Mouse (Mus musculus) forebrain, embryonic 15.5 days (tissue): ENCODE data around the gene Ppp1r14d. TPM values are rescaled to one million over a fixed set of nuclear protein-coding genes. Genes with fewer than 3 reads are reported as not detected.

Experiments used
- ATAC-seq: fragments of 200-750 bp; cut with Nextera tagmentation; replicated peaks from 2 replicates; pipeline ENCODE4 v1.8.0; 2017; ENCODE audit warnings: mild to moderate bottlenecking, moderate TSS enrichment, moderate library complexity
- H3K27ac ChIP-seq: fragments of 300-500 bp; sonication (generic); replicated peaks from 2 replicates; pipeline ENCODE4 v1.5.1; 2015; ENCODE audit warnings: mild to moderate bottlenecking, inconsistent platforms
- H3K27me3 ChIP-seq: fragments of 300-500 bp; sonication (generic); 2 replicates; pipeline ENCODE4 v1.6.1; 2015; ENCODE audit warnings: inconsistent platforms
- H3K36me3 ChIP-seq: fragments of 300-500 bp; sonication (generic); 2 replicates; pipeline ENCODE4 v1.6.1; 2015; ENCODE audit warnings: mild to moderate bottlenecking, inconsistent platforms
- H3K4me1 ChIP-seq: fragments of 300-500 bp; sonication (generic); 2 replicates; pipeline ENCODE4 v1.6.1; 2015; ENCODE audit warnings: inconsistent platforms
- H3K4me2 ChIP-seq: fragments of 300-500 bp; sonication (generic); replicated peaks from 2 replicates; pipeline ENCODE4 v1.6.1; 2015; ENCODE audit warnings: mild to moderate bottlenecking, inconsistent platforms
- H3K4me3 ChIP-seq: fragments of 300-500 bp; sonication (generic); 2 replicates; pipeline ENCODE4 v1.5.1; 2015; ENCODE audit warnings: mild to moderate bottlenecking, inconsistent platforms
- H3K9ac ChIP-seq: fragments of 300-500 bp; sonication (generic); replicated peaks from 2 replicates; pipeline ENCODE4 v1.6.1; 2015; ENCODE audit warnings: mild to moderate bottlenecking, inconsistent platforms
- H3K9me3 ChIP-seq: fragments of 300-500 bp; sonication (generic); 2 replicates; pipeline ENCODE4 v1.6.1; 2016; ENCODE audit warnings: inconsistent platforms
- WGBS: fragments of 180-500 bp; shearing (Covaris S2); methylation state at CpG from one replicate; pipeline ENCODE4 v1.1.7; 2015; ENCODE audit warnings: mixed read lengths; 5-methylcytosine and 5-hydroxymethylcytosine counted together
- polyA plus RNA-seq: library from polyadenylated mRNA; unstranded; fragments of >200 nt; fragmentation: Nextera tagmentation; extraction: Ambion mirVana; gene quantifications from 2 replicates; pipeline ENCODE4 v1.2.1, GENCODE M21; 2015

The Ppp1r14d gene
- polyA plus RNA-seq: not detected in 2 replicates

DNA sequence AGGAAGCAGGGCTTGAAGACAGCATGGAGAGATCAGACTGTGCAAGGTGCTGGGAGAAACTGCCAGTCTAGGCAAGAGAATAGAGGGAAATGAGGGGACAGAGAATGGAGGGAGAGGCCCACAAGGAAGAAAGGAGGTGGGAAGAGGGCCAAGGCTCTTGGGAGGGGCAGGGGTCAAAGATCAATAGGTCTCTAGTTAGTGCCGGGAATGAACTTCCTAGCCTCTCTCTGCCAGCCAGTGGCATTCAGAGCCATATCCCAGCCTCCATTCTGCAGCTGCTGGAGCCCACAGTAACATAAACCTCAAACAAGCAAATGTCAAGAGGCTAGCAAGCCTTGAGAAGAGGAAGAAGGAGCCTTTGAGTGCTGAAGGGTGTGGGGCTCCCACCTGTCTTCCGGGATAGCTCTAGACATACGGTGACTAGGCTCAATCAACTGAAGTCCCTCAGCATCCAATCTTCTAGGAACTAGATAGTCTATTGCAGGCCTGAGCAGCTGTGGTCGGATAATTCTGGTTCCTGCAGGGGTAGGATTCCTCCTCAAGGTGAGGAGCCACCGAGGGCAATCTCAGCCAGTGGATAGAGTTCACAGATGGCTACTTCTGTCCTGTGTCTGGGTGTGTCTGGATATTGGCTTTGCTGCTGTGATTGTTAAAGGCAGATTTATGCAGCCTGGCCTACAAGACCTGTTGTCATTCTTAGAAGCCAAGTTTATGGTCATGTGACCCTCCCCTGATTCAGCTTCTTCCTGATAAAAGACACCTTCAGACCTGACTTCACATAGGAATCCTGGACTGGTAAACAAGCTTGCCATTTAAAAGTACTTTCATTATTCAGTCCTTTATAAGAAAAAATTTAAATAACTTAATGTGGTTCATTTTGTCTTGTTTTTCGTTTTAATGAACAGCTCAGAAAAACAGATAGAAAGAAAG, at the start of gene Ppp1r14d:
Ppp1r14d (minus strand) TSS at position 132 of the 930 bp plus-strand sequence.
- H3K9me3 ChIP-seq: no peaks in the 10 kb centered on the region
- no peak within 1 kb of the TSS for H3K27ac ChIP-seq
- H3K36me3 ChIP-seq: no peaks in the 10 kb centered on the region
- no peak for ATAC-seq
- no peaks in the 10 kb centered on the region for H3K4me1 ChIP-seq
- H3K4me3 ChIP-seq: no peak within 1 kb of the TSS
- no peak within 1 kb of the TSS for H3K4me2 ChIP-seq
- 71% methylated on average over 6 of the region's 6 CpGs for WGBS
- H3K27me3 ChIP-seq: peaks cover 5% of the 10 kb centered on the region; the same call in 1 of the 2 replicates
- no peak within 1 kb of the TSS for H3K9ac ChIP-seq

DNA sequence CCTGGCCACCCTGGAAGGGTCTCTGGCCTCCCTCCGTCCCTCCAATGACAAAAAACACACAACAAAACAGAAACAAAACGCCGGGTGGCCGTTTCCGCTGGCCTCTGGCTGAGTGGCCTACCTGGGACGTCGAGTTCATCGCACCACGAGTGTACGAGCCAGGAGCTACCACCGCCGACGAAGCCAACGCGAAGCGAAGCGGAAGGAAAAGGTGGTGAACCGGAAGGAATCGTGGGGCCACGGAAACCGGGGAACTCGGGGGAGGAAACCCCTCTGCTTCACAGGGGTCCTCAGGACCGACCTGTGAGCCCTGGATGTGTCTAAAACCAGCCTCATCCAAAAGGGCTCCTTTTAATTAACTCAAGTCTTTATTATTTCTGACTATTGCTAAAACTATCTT, 48.1 kb upstream of the Ppp1r14d start:
- Histone ChIP-seq H3K4me2 (no peak overlapping the region), H3K36me3 (no peaks in the 10 kb centered on the region), H3K4me3 (no peak overlapping the region), H3K4me1 (no peaks in the 10 kb centered on the region), H3K27ac (no peak overlapping the region), H3K9ac (no peak overlapping the region), H3K27me3 (0 out of 2 replicates have a peak, but pooled peaks cover 2% of the 10 kb centered on the region), H3K9me3 (no peaks in the 10 kb centered on the region)
- 88% methylated on average over 23 of the region's 23 CpGs for WGBS
- ATAC-seq: no peak

DNA sequence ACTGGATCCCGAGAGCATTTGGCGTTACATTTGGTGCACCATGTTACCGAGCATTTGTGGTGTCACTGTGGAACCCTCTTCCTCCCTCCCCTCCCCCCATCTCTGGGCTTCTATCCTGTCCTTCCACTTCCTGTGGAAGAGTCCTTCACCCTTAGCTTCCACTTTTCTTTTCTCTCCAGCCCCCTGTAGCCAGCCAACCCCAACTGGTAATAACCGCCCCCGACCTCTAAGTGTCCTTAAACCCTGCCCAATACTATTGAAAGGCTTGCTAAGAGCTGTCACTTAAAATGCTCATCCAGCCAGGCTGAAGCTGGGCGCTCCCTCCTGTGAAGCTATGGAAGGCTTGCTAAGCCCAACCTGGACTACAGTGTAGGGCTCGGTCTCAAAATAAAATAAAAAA, 47.2 kb upstream of the Ppp1r14d start:
- ATAC-seq: no peak
- WGBS: 83% methylated on average over 7 of the region's 7 CpGs
- H3K27me3 ChIP-seq: 0 out of 2 replicates have a peak, but pooled peaks cover 4% of the 10 kb centered on the region
- H3K4me2 ChIP-seq: no peak overlapping the region
- no peaks in the 10 kb centered on the region for H3K36me3 ChIP-seq
- H3K27ac ChIP-seq: no peak overlapping the region
- no peak overlapping the region for H3K9ac ChIP-seq
- H3K4me3 ChIP-seq: no peak overlapping the region
- H3K9me3 ChIP-seq: no peaks in the 10 kb centered on the region
- H3K4me1 ChIP-seq: no peaks in the 10 kb centered on the region

DNA sequence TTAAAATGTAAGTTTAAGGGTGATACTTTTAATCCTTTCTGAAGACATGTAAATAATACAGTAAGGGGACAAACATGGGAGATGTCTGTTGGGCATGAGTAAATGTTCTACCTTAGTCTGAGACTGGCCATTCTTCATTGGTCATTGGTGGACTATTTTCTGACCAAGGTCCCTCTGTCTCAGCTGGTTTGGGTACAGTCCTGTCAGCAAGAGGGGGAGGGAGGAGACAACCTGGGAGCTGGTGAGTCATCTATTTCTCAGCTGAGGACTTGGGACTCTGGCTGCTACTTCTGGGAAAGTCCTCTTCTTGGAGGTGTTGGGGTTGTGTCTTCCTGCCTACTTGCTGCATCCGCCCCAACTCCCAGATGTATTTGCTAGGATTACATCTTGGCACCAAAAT, 44.4 kb upstream of the Ppp1r14d start:
- Histone ChIP-seq H3K27me3 (0 out of 2 replicates have a peak, but pooled peaks cover 4% of the 10 kb centered on the region), H3K4me2 (no peak overlapping the region), H3K4me3 (no peak overlapping the region), H3K27ac (no peak overlapping the region), H3K9me3 (no peaks in the 10 kb centered on the region), H3K36me3 (no peaks in the 10 kb centered on the region), H3K4me1 (peaks cover 13% of the 10 kb centered on the region), H3K9ac (no peak overlapping the region)
- 91% methylated on average over 1 of the region's 1 CpGs for WGBS
- no peak for ATAC-seq

DNA sequence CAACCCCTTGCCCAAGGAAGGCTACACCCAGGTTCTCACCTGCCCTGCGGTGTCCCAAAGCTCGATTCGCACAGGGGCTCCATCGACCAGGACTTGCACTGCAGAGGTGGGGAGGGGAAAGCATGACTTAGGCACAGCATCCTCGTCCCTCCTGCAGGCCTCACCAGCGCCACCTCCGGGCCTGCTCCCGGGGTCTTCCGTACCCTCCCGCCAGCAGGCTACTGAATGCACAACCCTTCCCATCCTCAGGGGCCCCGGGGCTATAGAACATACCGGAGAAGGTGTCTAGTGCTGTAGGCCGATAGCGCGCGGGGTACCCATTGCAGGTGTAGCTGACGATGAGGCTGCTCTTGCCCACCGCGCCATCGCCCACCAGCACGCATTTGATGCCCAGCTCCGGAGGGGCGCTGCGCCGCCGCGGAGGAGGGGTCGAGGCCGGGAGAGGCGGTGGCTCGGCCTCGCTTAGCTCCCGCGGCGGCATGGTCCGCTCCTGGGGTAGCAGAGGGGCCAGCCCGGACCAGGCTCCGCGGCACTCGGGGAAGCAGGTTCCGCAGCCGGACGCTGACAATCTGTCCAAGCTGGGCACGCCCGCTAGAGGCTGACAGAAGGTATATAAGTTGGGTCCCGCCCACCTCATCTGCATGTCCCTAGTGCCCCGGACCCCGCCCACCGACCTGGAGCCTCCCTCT, 41.1 kb upstream of the Ppp1r14d start, which contains the start of gene Rhov:
Rhov (minus strand) TSS at position 630 of the 689 bp plus-strand sequence.
- no peaks in the 10 kb centered on the region for H3K36me3 ChIP-seq
- peak within 1 kb of the TSS; percentile 91 for H3K4me3 ChIP-seq
- under 1% methylated on average over 43 of the region's 49 CpGs for WGBS
- no peaks in the 10 kb centered on the region for H3K9me3 ChIP-seq
- peak within 1 kb of the TSS; percentile 65 for H3K9ac ChIP-seq
- peak; percentile 86 for ATAC-seq
- H3K27ac ChIP-seq: peak within 1 kb of the TSS; percentile 79
- peak within 1 kb of the TSS; percentile 84 for H3K4me2 ChIP-seq
- peaks cover 13% of the 10 kb centered on the region for H3K4me1 ChIP-seq
- H3K27me3 ChIP-seq: 0 out of 2 replicates have a peak, but pooled peaks cover 4% of the 10 kb centered on the region

DNA sequence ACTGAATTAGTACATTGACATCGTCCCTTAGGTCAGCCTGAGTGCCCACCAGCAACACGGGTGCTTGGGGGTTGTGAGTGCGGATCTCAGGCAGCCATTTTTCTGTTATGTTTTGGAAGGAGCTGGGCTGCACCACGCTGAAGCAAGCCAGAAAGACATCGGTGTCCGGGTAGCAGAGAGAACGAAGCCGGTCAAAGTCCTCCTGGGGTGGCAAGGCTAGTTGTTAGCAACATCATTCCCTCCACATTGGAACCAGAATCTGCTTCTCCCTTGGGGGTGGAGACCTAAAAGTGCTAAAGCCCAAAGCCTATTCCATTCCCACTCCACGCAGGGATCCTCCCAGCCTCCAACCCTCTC, 40.6 kb upstream of the Ppp1r14d start:
- peak overlapping the region; percentile 84 for H3K4me2 ChIP-seq
- H3K9me3 ChIP-seq: no peaks in the 10 kb centered on the region
- ATAC-seq: no peak
- 53% methylated on average over 9 of the region's 9 CpGs for WGBS
- peak overlapping the region; percentile 79 for H3K27ac ChIP-seq
- peak overlapping the region; percentile 91 for H3K4me3 ChIP-seq
- no peaks in the 10 kb centered on the region for H3K36me3 ChIP-seq
- H3K4me1 ChIP-seq: peaks cover 13% of the 10 kb centered on the region
- H3K9ac ChIP-seq: peak overlapping the region; percentile 65
- 0 out of 2 replicates have a peak, but pooled peaks cover 4% of the 10 kb centered on the region for H3K27me3 ChIP-seq

DNA sequence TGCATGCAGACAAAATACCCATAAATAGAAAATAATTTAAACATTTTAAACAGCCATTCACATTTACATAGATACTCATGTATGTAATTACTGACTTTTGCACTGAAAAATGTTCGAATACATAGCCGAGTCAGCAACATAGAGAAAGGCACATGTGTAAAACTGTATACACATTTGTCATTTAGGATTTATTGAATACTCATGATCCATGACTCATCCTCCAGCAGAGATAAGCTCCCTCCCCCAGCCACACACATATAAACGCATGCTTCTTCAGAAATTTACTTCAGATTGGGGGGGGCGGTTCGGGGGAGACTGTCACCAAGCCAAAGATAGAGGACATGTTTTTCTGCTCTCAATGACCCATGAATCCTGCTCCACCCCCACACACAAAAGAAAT, 34.1 kb upstream of the Ppp1r14d start:
- H3K4me2 ChIP-seq: no peak overlapping the region
- no peak overlapping the region for H3K4me3 ChIP-seq
- H3K9me3 ChIP-seq: no peaks in the 10 kb centered on the region
- no peaks in the 10 kb centered on the region for H3K36me3 ChIP-seq
- peaks cover 5% of the 10 kb centered on the region; the same call in 1 of the 2 replicates for H3K4me1 ChIP-seq
- no peak overlapping the region for H3K27ac ChIP-seq
- WGBS: 79% methylated on average over 5 of the region's 5 CpGs
- no peak for ATAC-seq
- no peak overlapping the region for H3K9ac ChIP-seq
- H3K27me3 ChIP-seq: no peaks in the 10 kb centered on the region

DNA sequence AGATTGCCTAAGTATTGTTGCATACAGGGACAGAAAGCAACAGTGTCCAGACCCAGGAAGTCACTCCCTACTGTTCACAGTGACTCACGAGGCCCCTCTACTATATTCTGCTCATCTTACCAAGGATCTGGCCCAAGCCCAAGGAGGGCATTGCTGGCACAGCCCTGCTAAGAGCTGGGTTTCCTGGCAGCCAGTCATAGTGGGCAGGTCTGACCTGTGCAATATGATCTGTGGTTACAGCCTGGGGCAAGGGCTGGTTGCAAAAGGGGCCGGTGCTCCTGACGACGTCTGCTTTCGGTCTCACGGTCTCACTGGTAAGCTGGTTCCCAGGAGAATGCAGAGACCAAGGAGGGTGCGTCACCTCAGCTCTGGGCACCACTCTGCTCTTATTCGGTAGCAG, 33.3 kb upstream of the Ppp1r14d start:
- peaks cover 5% of the 10 kb centered on the region; the same call in 1 of the 2 replicates for H3K4me1 ChIP-seq
- no peak overlapping the region for H3K9ac ChIP-seq
- H3K27me3 ChIP-seq: no peaks in the 10 kb centered on the region
- H3K4me3 ChIP-seq: no peak overlapping the region
- 33% methylated on average over 8 of the region's 8 CpGs for WGBS
- H3K36me3 ChIP-seq: no peaks in the 10 kb centered on the region
- no peak overlapping the region for H3K27ac ChIP-seq
- H3K9me3 ChIP-seq: no peaks in the 10 kb centered on the region
- ATAC-seq: 0 out of 2 replicates have a peak, but pooled peaks have one; percentile 38
- H3K4me2 ChIP-seq: no peak overlapping the region

DNA sequence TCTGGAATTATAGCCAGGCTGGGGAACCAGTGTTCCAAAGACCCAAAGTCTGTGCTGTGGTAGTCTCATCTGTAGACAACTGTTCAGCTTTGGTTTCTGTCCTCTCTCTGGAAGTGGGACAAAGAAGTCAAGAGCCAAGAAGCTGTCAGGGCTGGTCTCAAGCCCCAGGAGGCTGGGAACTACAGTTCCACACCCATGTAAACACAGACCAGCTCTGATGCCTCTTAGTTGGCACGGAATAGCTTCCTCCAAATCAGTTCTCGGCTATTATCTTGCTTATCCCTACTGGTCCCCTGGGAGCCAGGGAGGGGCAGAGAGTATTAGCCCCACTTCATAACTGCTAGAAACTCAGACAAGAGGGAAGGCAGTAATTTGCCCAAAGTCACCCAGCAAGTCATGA, 31.6 kb upstream of the Ppp1r14d start:
- no peaks in the 10 kb centered on the region for H3K36me3 ChIP-seq
- no peaks in the 10 kb centered on the region for H3K27me3 ChIP-seq
- no peak for ATAC-seq
- H3K27ac ChIP-seq: no peak overlapping the region
- H3K4me3 ChIP-seq: no peak overlapping the region
- no peak overlapping the region for H3K4me2 ChIP-seq
- H3K9ac ChIP-seq: no peak overlapping the region
- 47% methylated on average over 2 of the region's 2 CpGs for WGBS
- H3K4me1 ChIP-seq: peaks cover 5% of the 10 kb centered on the region; the same call in 1 of the 2 replicates
- no peaks in the 10 kb centered on the region for H3K9me3 ChIP-seq

DNA sequence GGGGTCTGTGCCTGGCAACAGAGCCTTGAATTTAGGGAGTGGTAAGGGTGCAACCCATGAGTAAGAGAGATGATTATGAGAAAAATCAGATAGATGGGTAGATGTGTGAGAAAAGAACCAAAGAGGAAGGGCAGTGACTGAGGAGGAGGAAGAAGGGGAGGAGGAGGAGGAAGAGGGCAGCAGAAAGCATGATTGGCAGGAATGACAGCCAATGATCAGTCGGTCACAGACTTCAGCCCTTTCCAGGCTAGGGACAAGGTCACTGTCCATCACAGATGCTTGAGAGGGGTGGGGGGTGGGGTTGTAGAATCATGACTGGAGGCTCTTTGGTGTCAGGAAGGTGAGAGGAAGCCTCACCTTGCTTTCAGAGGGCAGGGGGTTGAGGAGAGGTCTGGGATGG, 30.8 kb upstream of the Ppp1r14d start:
- Histone ChIP-seq H3K4me3 (no peak overlapping the region), H3K27me3 (peaks cover 2% of the 10 kb centered on the region; the same call in 1 of the 2 replicates), H3K9ac (no peak overlapping the region), H3K36me3 (no peaks in the 10 kb centered on the region), H3K27ac (no peak overlapping the region), H3K9me3 (no peaks in the 10 kb centered on the region), H3K4me2 (no peak overlapping the region), H3K4me1 (peaks cover 5% of the 10 kb centered on the region; the same call in 1 of the 2 replicates)
- ATAC-seq: no peak
- WGBS: 78% methylated on average over 1 of the region's 1 CpGs

DNA sequence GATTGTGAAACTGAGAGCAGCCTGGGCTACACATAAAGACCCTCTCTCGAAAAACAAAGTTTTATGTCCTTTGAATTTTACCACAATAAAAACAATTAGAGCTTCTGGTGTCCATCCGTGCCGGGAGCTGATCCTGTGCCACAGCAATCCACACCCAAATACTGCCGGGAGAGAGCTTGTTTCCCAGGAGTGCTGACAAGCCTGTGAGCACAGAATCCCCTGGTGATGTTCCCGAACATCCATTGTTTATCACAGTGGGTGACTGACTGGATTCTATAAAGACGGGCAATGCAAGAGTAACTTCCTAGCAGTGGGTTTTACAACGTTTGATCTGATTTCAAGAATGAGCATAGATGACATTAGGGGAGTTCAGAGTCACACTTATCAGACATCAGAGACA, 25.3 kb upstream of the Ppp1r14d start:
- H3K27ac ChIP-seq: no peak overlapping the region
- no peak overlapping the region for H3K4me3 ChIP-seq
- 5% methylated on average over 7 of the region's 7 CpGs for WGBS
- H3K4me2 ChIP-seq: no peak overlapping the region
- H3K4me1 ChIP-seq: no peaks in the 10 kb centered on the region
- no peak for ATAC-seq
- H3K36me3 ChIP-seq: no peaks in the 10 kb centered on the region
- peaks cover 8% of the 10 kb centered on the region for H3K27me3 ChIP-seq
- no peak overlapping the region for H3K9ac ChIP-seq
- no peaks in the 10 kb centered on the region for H3K9me3 ChIP-seq
